Mouse (Mus musculus): ENCODE data around the gene Satb2. TPM values are rescaled to one million over a fixed set of nuclear protein-coding genes. Genes with fewer than 3 reads are reported as not detected.
A peak's percentile ranks its signal among the peaks of the same experiment; 100 is the strongest.

The Satb2 gene
- polyA plus RNA-seq, 1 experiment = 34.5 TPM

- Histone ChIP-seq H3K4me3 (ENCODE audit: insufficient read depth, low read length) (peak overlapping the region; percentile 74), H3K4me1 (ENCODE audit: control insufficient read depth, insufficient read depth, low read length) (no peaks in the 10 kb centered on the region), H3K27ac (ENCODE audit: insufficient read depth, low read length) (peak overlapping the region; percentile 99)
- TF ChIP-seq POLR2A (IDR thresholded peaks at IDR 0.05; ENCODE audit: extremely low read depth, insufficient read depth, low read length) (no peak), CTCF (IDR thresholded peaks at IDR 0.05; ENCODE audit: extremely low read depth, insufficient read depth, low read length) (no peak)
These were observed 2.9 kb downstream of the Satb2 start for GRCm38 (mm10) chr1:56975546-56975945.

GRCm38 (mm10) chr1:56974187-56974586, 4.3 kb downstream of the Satb2 start:
- H3K27ac ChIP-seq (ENCODE audit: insufficient read depth, low read length) = no peak overlapping the region
- no peaks in the 10 kb centered on the region for H3K4me1 ChIP-seq (ENCODE audit: control insufficient read depth, insufficient read depth, low read length)
- peak overlapping the region; percentile 74; the same call in 1 of the 2 replicates for H3K4me3 ChIP-seq (ENCODE audit: insufficient read depth, low read length)
- TF ChIP-seq CTCF (IDR thresholded peaks at IDR 0.05; ENCODE audit: extremely low read depth, insufficient read depth, low read length) = no peak
- TF ChIP-seq POLR2A (IDR thresholded peaks at IDR 0.05; ENCODE audit: extremely low read depth, insufficient read depth, low read length) = no peak

GRCm38 (mm10) chr1:56973593-56973950, 4.9 kb downstream of the Satb2 start:
- TF ChIP-seq CTCF (IDR thresholded peaks at IDR 0.05; ENCODE audit: extremely low read depth, insufficient read depth, low read length) (no peak), POLR2A (IDR thresholded peaks at IDR 0.05; ENCODE audit: extremely low read depth, insufficient read depth, low read length) (no peak)
- no peaks in the 10 kb centered on the region for H3K4me1 ChIP-seq (ENCODE audit: control insufficient read depth, insufficient read depth, low read length)
- H3K4me3 ChIP-seq (ENCODE audit: insufficient read depth, low read length) = peak overlapping the region; percentile 74
- peak overlapping the region; percentile 87 for H3K27ac ChIP-seq (ENCODE audit: insufficient read depth, low read length)

- Histone ChIP-seq H3K4me1 (ENCODE audit: control insufficient read depth, insufficient read depth, low read length) (no peaks in the 10 kb centered on the region), H3K27ac (ENCODE audit: insufficient read depth, low read length) (peak overlapping the region; percentile 87), H3K4me3 (ENCODE audit: insufficient read depth, low read length) (peak overlapping the region; percentile 74)
- TF ChIP-seq CTCF (IDR thresholded peaks at IDR 0.05; ENCODE audit: extremely low read depth, insufficient read depth, low read length) = no peak
- TF ChIP-seq POLR2A (IDR thresholded peaks at IDR 0.05; ENCODE audit: extremely low read depth, insufficient read depth, low read length) = no peak
These were observed 5.4 kb downstream of the Satb2 start for GRCm38 (mm10) chr1:56972950-56973592.

- Histone ChIP-seq H3K27ac (ENCODE audit: insufficient read depth, low read length) (peak overlapping the region; percentile 87), H3K4me1 (ENCODE audit: control insufficient read depth, insufficient read depth, low read length) (no peaks in the 10 kb centered on the region), H3K4me3 (ENCODE audit: insufficient read depth, low read length) (peak overlapping the region; percentile 74)
- TF ChIP-seq CTCF (IDR thresholded peaks at IDR 0.05; ENCODE audit: extremely low read depth, insufficient read depth, low read length) (no peak), POLR2A (IDR thresholded peaks at IDR 0.05; ENCODE audit: extremely low read depth, insufficient read depth, low read length) (0 out of 2 replicates have a peak, but pooled peaks have one; percentile 38)
These were observed 6.0 kb downstream of the Satb2 start for GRCm38 (mm10) chr1:56972251-56972949.

GRCm38 (mm10) chr1:56971942-56972250, 6.6 kb downstream of the Satb2 start:
- Histone ChIP-seq H3K4me3 (ENCODE audit: insufficient read depth, low read length) (peak overlapping the region; percentile 74), H3K4me1 (ENCODE audit: control insufficient read depth, insufficient read depth, low read length) (no peaks in the 10 kb centered on the region), H3K27ac (ENCODE audit: insufficient read depth, low read length) (peak overlapping the region; percentile 79)
- no peak for TF ChIP-seq CTCF (IDR thresholded peaks at IDR 0.05; ENCODE audit: extremely low read depth, insufficient read depth, low read length)
- TF ChIP-seq POLR2A (IDR thresholded peaks at IDR 0.05; ENCODE audit: extremely low read depth, insufficient read depth, low read length) = no peak

GRCm38 (mm10) chr1:56971441-56971861, 7.0 kb downstream of the Satb2 start:
- no peaks in the 10 kb centered on the region for H3K4me1 ChIP-seq (ENCODE audit: control insufficient read depth, insufficient read depth, low read length)
- peak overlapping the region; percentile 98 for H3K27ac ChIP-seq (ENCODE audit: insufficient read depth, low read length)
- peak overlapping the region; percentile 74 for H3K4me3 ChIP-seq (ENCODE audit: insufficient read depth, low read length)
- no peak for TF ChIP-seq CTCF (IDR thresholded peaks at IDR 0.05; ENCODE audit: extremely low read depth, insufficient read depth, low read length)
- no peak for TF ChIP-seq POLR2A (IDR thresholded peaks at IDR 0.05; ENCODE audit: extremely low read depth, insufficient read depth, low read length)

GRCm38 (mm10) chr1:56970740-56971141, 7.7 kb downstream of the Satb2 start:
- peak overlapping the region; percentile 74 for H3K4me3 ChIP-seq (ENCODE audit: insufficient read depth, low read length)

GRCm38 (mm10) chr1:56969364-56970360, 8.8 kb downstream of the Satb2 start:
- Histone ChIP-seq H3K27ac (ENCODE audit: insufficient read depth, low read length) (0 out of 2 replicates have a peak overlapping the region, but pooled peaks have one; percentile 41), H3K4me1 (ENCODE audit: control insufficient read depth, insufficient read depth, low read length) (no peaks in the 10 kb centered on the region), H3K4me3 (ENCODE audit: insufficient read depth, low read length) (peak overlapping the region; percentile 74)
- TF ChIP-seq POLR2A (IDR thresholded peaks at IDR 0.05; ENCODE audit: extremely low read depth, insufficient read depth, low read length) (0 out of 2 replicates have a peak, but pooled peaks have one; percentile 14), CTCF (IDR thresholded peaks at IDR 0.05; ENCODE audit: extremely low read depth, insufficient read depth, low read length) (no peak)

More at GRCm38 (mm10) chr1:56970740-56971141, 7.7 kb downstream of the Satb2 start:
- Histone ChIP-seq H3K4me1 (ENCODE audit: control insufficient read depth, insufficient read depth, low read length) (no peaks in the 10 kb centered on the region), H3K27ac (ENCODE audit: insufficient read depth, low read length) (peak overlapping the region; percentile 91)
- TF ChIP-seq POLR2A (IDR thresholded peaks at IDR 0.05; ENCODE audit: extremely low read depth, insufficient read depth, low read length) (no peak), CTCF (IDR thresholded peaks at IDR 0.05; ENCODE audit: extremely low read depth, insufficient read depth, low read length) (no peak)
